ENCODE assay signal across 9 mouse cellular contexts in the genomic region with DNA sequence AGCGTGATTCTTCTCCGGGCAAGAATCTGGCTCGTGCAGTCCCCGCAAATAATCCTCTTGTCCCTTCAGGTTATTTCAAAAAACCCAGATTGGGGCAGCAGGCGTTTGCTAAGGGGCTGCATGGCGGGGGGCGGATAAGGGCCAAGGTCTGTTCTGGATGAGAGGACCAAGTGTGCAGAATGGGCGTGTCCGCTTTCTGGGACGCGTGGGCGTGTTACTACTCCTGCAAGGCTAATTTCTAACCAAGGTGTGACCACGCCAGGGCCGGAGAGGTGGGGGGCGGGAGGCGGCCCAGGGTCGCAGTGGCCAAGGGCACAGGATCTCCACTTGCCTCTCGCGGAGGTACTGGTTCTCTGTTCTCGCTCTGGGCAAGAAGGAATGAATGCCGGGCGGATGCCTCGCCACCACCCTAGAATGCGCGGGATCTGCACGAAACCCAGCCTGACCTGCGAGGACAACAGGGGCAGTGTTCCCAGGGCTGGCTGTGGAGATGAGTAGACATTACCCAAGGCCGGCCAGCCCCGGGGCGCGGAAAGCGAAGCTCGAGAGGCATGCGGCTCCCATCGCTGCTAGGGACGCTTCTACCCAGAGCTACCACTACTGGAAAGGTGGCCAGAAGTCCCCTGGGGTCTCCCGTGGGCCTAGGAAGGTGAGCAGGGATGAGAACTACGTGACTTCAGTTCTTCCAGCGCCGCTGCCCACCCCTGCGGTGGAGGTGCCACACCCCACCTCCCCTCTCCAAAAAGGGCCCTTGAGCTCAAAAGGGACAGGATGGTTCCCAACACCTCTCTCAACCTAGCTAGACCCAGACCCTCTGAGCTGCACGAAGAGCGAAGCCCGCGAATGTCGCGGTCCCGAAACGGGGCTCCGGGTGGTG. TPM values are rescaled to one million over a fixed set of nuclear protein-coding genes. Genes with fewer than 3 reads are reported as not detected.
A peak's percentile ranks its signal among the peaks of the same experiment; 100 is the strongest.
DNase-seq lines count a peak whose midpoint lies in the region; ATAC-seq and TF ChIP-seq lines count a peak whose summit lies in the region.
"Had no signal": no experiment of that assay in that cellular context is flagged by ENCODE, and none has a peak within 500 bp of the region (broad histone marks: within the 10 kb centered on the region; RNA-seq: fewer than 3 reads in every experiment).

No protein-coding gene starts in this region.

- no peak for TF ChIP-seq CTCF in kidney, adult 2 months (conservative IDR thresholded peaks at IDR 0.05; ENCODE audit: insufficient read depth, insufficient read length, low read depth, low read length)

- H3K27me3 ChIP-seq in kidney, adult 2 months (replicated peaks; ENCODE audit: control insufficient read depth, insufficient read depth, low read length): 0 out of 2 replicates have a peak, but pooled peaks cover 1% of the 10 kb centered on the region
- H3K27me3 ChIP-seq in heart, embryonic 16.5 days (ENCODE audit: control insufficient read depth, insufficient read depth, low read length): peaks cover 65% of the 10 kb centered on the region
- H3K27me3 ChIP-seq in midbrain, embryonic 13.5 days: peaks cover 78% of the 10 kb centered on the region

- no peak for ATAC-seq in heart, embryonic 16.5 days (replicated peaks; ENCODE audit: extremely low read depth, insufficient read depth, low FRiP score)
- ATAC-seq in midbrain, embryonic 13.5 days: no peak
- no peak for ATAC-seq in inflammation-experienced regulatory T-cells, adult 6 months

- no peak overlapping the region for H3K4me3 ChIP-seq in kidney, adult 2 months (ENCODE audit: insufficient read depth, low read depth, low read length)
- H3K4me3 ChIP-seq in heart, embryonic 16.5 days (ENCODE audit: low read length): peak overlapping the region; percentile 61
- H3K4me3 ChIP-seq in midbrain, embryonic 13.5 days (replicated peaks): peak overlapping the region; percentile 58

- 6% methylated on average over 50 of the region's 50 CpGs for WGBS in kidney, adult 2 months
- 6% methylated on average over 50 of the region's 50 CpGs for WGBS in heart, embryonic 16.5 days
- 6% methylated on average over 50 of the region's 50 CpGs for WGBS in midbrain, embryonic 13.5 days

- no peak overlapping the region for H3K27ac ChIP-seq in kidney, adult 2 months (ENCODE audit: insufficient read depth, low read depth, low read length)
- no peak overlapping the region for H3K27ac ChIP-seq in heart, embryonic 16.5 days (ENCODE audit: low read length)
- H3K27ac ChIP-seq in midbrain, embryonic 13.5 days: no peak overlapping the region
- H3K27ac ChIP-seq: macrophage had no signal

- H3K9ac ChIP-seq in heart, embryonic 16.5 days (ENCODE audit: low read length): no peak overlapping the region; the same call in 1 of the 2 replicates
- no peak overlapping the region for H3K9ac ChIP-seq in midbrain, embryonic 13.5 days (replicated peaks)

- no peak for TF ChIP-seq POLR2A in kidney, adult 2 months (IDR thresholded peaks at IDR 0.05; ENCODE audit: low read depth, low read length)

- H3K36me3 ChIP-seq in kidney, adult 2 months (ENCODE audit: control insufficient read depth, insufficient read depth, low read length): no peaks in the 10 kb centered on the region
- H3K36me3 ChIP-seq in heart, embryonic 16.5 days (ENCODE audit: control insufficient read depth, insufficient read depth): no peaks in the 10 kb centered on the region
- no peaks in the 10 kb centered on the region for H3K36me3 ChIP-seq in midbrain, embryonic 13.5 days

- no peaks in the 10 kb centered on the region for H3K9me3 ChIP-seq in heart, embryonic 16.5 days (replicated peaks; ENCODE audit: control insufficient read depth, low read length)
- no peaks in the 10 kb centered on the region for H3K9me3 ChIP-seq in midbrain, embryonic 13.5 days

- peak overlapping the region; percentile 94 for H3K4me2 ChIP-seq in heart, embryonic 16.5 days (ENCODE audit: low read depth, low read length)
- peak overlapping the region; percentile 99 for H3K4me2 ChIP-seq in midbrain, embryonic 13.5 days (replicated peaks)

- no peaks in the 10 kb centered on the region for H3K4me1 ChIP-seq in kidney, adult 2 months (ENCODE audit: control insufficient read depth, insufficient read depth, low read length)
- H3K4me1 ChIP-seq in heart, embryonic 16.5 days (ENCODE audit: control insufficient read depth, insufficient read depth, low read length): peaks cover 9% of the 10 kb centered on the region
- peaks cover 22% of the 10 kb centered on the region for H3K4me1 ChIP-seq in midbrain, embryonic 13.5 days (replicated peaks)

- DNase-seq in kidney, adult 2 months: peak; percentile 31
- no peak for DNase-seq in kidney, postnatal 36 days
- peak; percentile 49 for DNase-seq in adrenal gland, postnatal 25 days
- DNase-seq in layer of hippocampus, adult 11-12 months (ENCODE audit: low spot score): no peak
- DNase-seq in right cerebral cortex, adult 2 months (ENCODE audit: low spot score in 2 of 2): no peak

RNA-seq across cellular contexts. Expression of a gene that starts 10.3 kb away (rescaled TPM):
- polyA plus RNA-seq in kidney, adult 2 months (2012; rRNA removed): 0.17 and 0.35 TPM in 2 replicates
- 2.2 and 2.8 TPM in 2 replicates for total RNA-seq in adrenal gland, postnatal 25 days (2021)
- polyA plus RNA-seq in heart, embryonic 16.5 days (2015; fragmentation: Nextera tagmentation; extraction: Ambion mirVana): 0.70 and 1.3 TPM in 2 replicates
- polyA plus RNA-seq in midbrain, embryonic 13.5 days (2015; fragmentation: Nextera tagmentation; extraction: Ambion mirVana): 4.8 and 5.7 TPM in 2 replicates
- 1 to 10 TPM; 5.0 to 7.1 (median 5.6) TPM for polyA plus RNA-seq in inflammation-experienced regulatory T-cells, adult 6 months (2017; shearing (Covaris generic))

Comparison
In these comparisons a context has a peak if more than half of its experiments do, and no peak if none do; other contexts are left out.
1. DNase-seq: peak in kidney, adult 2 months (single experiment) and adrenal gland, postnatal 25 days (single experiment); none in kidney, postnatal 36 days (0 of 2), layer of hippocampus, adult 11-12 months (single experiment) and right cerebral cortex, adult 2 months (0 of 2).